Mouse (Mus musculus): ENCODE measurements around the gene Spata13. TPM values are rescaled to one million over a fixed set of nuclear protein-coding genes. Genes with fewer than 3 reads are reported as not detected.

Gene Spata13
- polyA plus RNA-seq, 1 experiment from 2014 or later, result 16.8 TPM

- Histone ChIP-seq H3K4me2 (no peak overlapping the region), H3K4me3 (ENCODE audit: low read depth, low read length) (no peak overlapping the region), H3K4me1 (ENCODE audit: control insufficient read depth, insufficient read depth, low read length) (no peaks in the 10 kb centered on the region), H3K9me3 (replicated peaks; ENCODE audit: control insufficient read depth, low read length) (no peaks in the 10 kb centered on the region), H3K27me3 (ENCODE audit: control insufficient read depth, insufficient read depth, low read length) (no peaks in the 10 kb centered on the region), H3K36me3 (ENCODE audit: control insufficient read depth, insufficient read depth, low read length) (no peaks in the 10 kb centered on the region), H3K27ac (ENCODE audit: low read depth, low read length) (no peak overlapping the region), H3K9ac (ENCODE audit: low read depth, low read length) (no peak overlapping the region)
- ATAC-seq (replicated peaks; ENCODE audit: insufficient number of reproducible peaks, low FRiP score, low TSS enrichment), result no peak
- WGBS (ENCODE audit: insufficient replicate concordance), result 75% methylated on average over 5 of the region's 5 CpGs
These were observed 81.9 kb downstream of the Spata13 start for GRCm38 (mm10) chr14:60715686-60716085.

- Histone ChIP-seq H3K4me3 (ENCODE audit: low read depth, low read length) (no peak overlapping the region), H3K27me3 (ENCODE audit: control insufficient read depth, insufficient read depth, low read length) (no peaks in the 10 kb centered on the region), H3K9me3 (replicated peaks; ENCODE audit: control insufficient read depth, low read length) (no peaks in the 10 kb centered on the region), H3K9ac (ENCODE audit: low read depth, low read length) (no peak overlapping the region), H3K4me1 (ENCODE audit: control insufficient read depth, insufficient read depth, low read length) (peaks cover 5% of the 10 kb centered on the region; the same call in 1 of the 2 replicates), H3K4me2 (no peak overlapping the region), H3K27ac (ENCODE audit: low read depth, low read length) (no peak overlapping the region), H3K36me3 (ENCODE audit: control insufficient read depth, insufficient read depth, low read length) (no peaks in the 10 kb centered on the region)
- 58% methylated on average over 8 of the region's 8 CpGs for WGBS (ENCODE audit: insufficient replicate concordance)
- ATAC-seq (replicated peaks; ENCODE audit: insufficient number of reproducible peaks, low FRiP score, low TSS enrichment), result no peak
These were observed 87.5 kb downstream of the Spata13 start for GRCm38 (mm10) chr14:60721304-60721703.

GRCm38 (mm10) chr14:60721938-60722337, 88.1 kb downstream of the Spata13 start:
- WGBS (ENCODE audit: insufficient replicate concordance), result 68% methylated on average over 3 of the region's 3 CpGs
- no peaks in the 10 kb centered on the region for H3K9me3 ChIP-seq (replicated peaks; ENCODE audit: control insufficient read depth, low read length)
- H3K4me1 ChIP-seq (ENCODE audit: control insufficient read depth, insufficient read depth, low read length), result peaks cover 11% of the 10 kb centered on the region; the same call in 1 of the 2 replicates
- no peaks in the 10 kb centered on the region for H3K27me3 ChIP-seq (ENCODE audit: control insufficient read depth, insufficient read depth, low read length)
- H3K36me3 ChIP-seq (ENCODE audit: control insufficient read depth, insufficient read depth, low read length), result no peaks in the 10 kb centered on the region
- H3K4me3 ChIP-seq (ENCODE audit: low read depth, low read length), result no peak overlapping the region
- H3K9ac ChIP-seq (ENCODE audit: low read depth, low read length), result no peak overlapping the region
- ATAC-seq (replicated peaks; ENCODE audit: insufficient number of reproducible peaks, low FRiP score, low TSS enrichment), result no peak
- no peak overlapping the region for H3K27ac ChIP-seq (ENCODE audit: low read depth, low read length)
- H3K4me2 ChIP-seq, result no peak overlapping the region

- no peaks in the 10 kb centered on the region for H3K27me3 ChIP-seq (ENCODE audit: control insufficient read depth, insufficient read depth, low read length)
- H3K4me1 ChIP-seq (ENCODE audit: control insufficient read depth, insufficient read depth, low read length), result peaks cover 25% of the 10 kb centered on the region
- H3K4me3 ChIP-seq (ENCODE audit: low read depth, low read length), result no peak overlapping the region
- no peak overlapping the region for H3K9ac ChIP-seq (ENCODE audit: low read depth, low read length)
- no peak overlapping the region for H3K4me2 ChIP-seq
- 45% methylated on average over 6 of the region's 6 CpGs for WGBS (ENCODE audit: insufficient replicate concordance)
- H3K9me3 ChIP-seq (replicated peaks; ENCODE audit: control insufficient read depth, low read length), result no peaks in the 10 kb centered on the region
- H3K36me3 ChIP-seq (ENCODE audit: control insufficient read depth, insufficient read depth, low read length), result no peaks in the 10 kb centered on the region
- no peak overlapping the region for H3K27ac ChIP-seq (ENCODE audit: low read depth, low read length)
- ATAC-seq (replicated peaks; ENCODE audit: insufficient number of reproducible peaks, low FRiP score, low TSS enrichment), result peak; percentile 57; the same call in 1 of the 2 replicates
These were observed 92.3 kb downstream of the Spata13 start for GRCm38 (mm10) chr14:60726091-60726490.

- H3K36me3 ChIP-seq (ENCODE audit: control insufficient read depth, insufficient read depth, low read length), result no peaks in the 10 kb centered on the region
- no peaks in the 10 kb centered on the region for H3K27me3 ChIP-seq (ENCODE audit: control insufficient read depth, insufficient read depth, low read length)
- no peaks in the 10 kb centered on the region for H3K9me3 ChIP-seq (replicated peaks; ENCODE audit: control insufficient read depth, low read length)
- peak overlapping the region; percentile 7; the same call in 1 of the 2 replicates for H3K9ac ChIP-seq (ENCODE audit: low read depth, low read length)
- no peak overlapping the region for H3K4me3 ChIP-seq (ENCODE audit: low read depth, low read length)
- 44% methylated on average over 4 of the region's 4 CpGs for WGBS (ENCODE audit: insufficient replicate concordance)
- H3K4me1 ChIP-seq (ENCODE audit: control insufficient read depth, insufficient read depth, low read length), result peaks cover 28% of the 10 kb centered on the region
- peak overlapping the region; percentile 46 for H3K27ac ChIP-seq (ENCODE audit: low read depth, low read length)
- no peak overlapping the region for H3K4me2 ChIP-seq
- 0 out of 2 replicates have a peak, but pooled peaks have one; percentile 18 for ATAC-seq (replicated peaks; ENCODE audit: insufficient number of reproducible peaks, low FRiP score, low TSS enrichment)
These were observed 93.3 kb downstream of the Spata13 start for GRCm38 (mm10) chr14:60727130-60727529.

GRCm38 (mm10) chr14:60732081-60732480, 98.3 kb downstream of the Spata13 start:
- 54% methylated on average over 6 of the region's 6 CpGs for WGBS (ENCODE audit: insufficient replicate concordance)
- Histone ChIP-seq H3K9me3 (replicated peaks; ENCODE audit: control insufficient read depth, low read length) (no peaks in the 10 kb centered on the region), H3K36me3 (ENCODE audit: control insufficient read depth, insufficient read depth, low read length) (no peaks in the 10 kb centered on the region), H3K4me2 (no peak overlapping the region), H3K27ac (ENCODE audit: low read depth, low read length) (no peak overlapping the region), H3K4me3 (ENCODE audit: low read depth, low read length) (no peak overlapping the region), H3K9ac (ENCODE audit: low read depth, low read length) (no peak overlapping the region), H3K4me1 (ENCODE audit: control insufficient read depth, insufficient read depth, low read length) (peaks cover 57% of the 10 kb centered on the region), H3K27me3 (ENCODE audit: control insufficient read depth, insufficient read depth, low read length) (no peaks in the 10 kb centered on the region)
- ATAC-seq (replicated peaks; ENCODE audit: insufficient number of reproducible peaks, low FRiP score, low TSS enrichment), result no peak

DNA sequence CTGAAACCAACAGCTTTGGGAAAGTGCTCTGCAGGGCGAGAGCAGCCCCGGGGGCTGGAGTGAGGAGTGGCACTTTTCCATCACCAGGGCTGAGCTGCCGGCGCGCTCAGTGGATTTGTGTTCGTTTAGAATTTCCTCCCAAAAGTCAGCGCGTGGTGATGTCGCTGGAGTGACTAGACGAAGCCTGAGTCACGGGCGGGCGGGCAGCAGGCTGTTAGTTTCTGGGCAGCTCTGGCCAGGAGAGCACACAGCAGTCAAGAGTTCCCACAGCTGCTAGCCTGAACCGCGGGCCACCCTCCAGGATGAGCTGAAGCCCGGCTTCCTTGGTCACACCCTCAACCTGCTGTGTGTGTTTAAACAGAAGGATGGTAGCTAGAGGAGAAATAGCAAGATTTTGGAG, 99.0 kb downstream of the Spata13 start:
- Histone ChIP-seq H3K4me1 (ENCODE audit: control insufficient read depth, insufficient read depth, low read length) (peaks cover 54% of the 10 kb centered on the region), H3K27ac (ENCODE audit: low read depth, low read length) (peak overlapping the region; percentile 96), H3K4me2 (peak overlapping the region; percentile 66), H3K4me3 (ENCODE audit: low read depth, low read length) (peak overlapping the region; percentile 50), H3K27me3 (ENCODE audit: control insufficient read depth, insufficient read depth, low read length) (no peaks in the 10 kb centered on the region), H3K36me3 (ENCODE audit: control insufficient read depth, insufficient read depth, low read length) (no peaks in the 10 kb centered on the region), H3K9me3 (replicated peaks; ENCODE audit: control insufficient read depth, low read length) (no peaks in the 10 kb centered on the region), H3K9ac (ENCODE audit: low read depth, low read length) (peak overlapping the region; percentile 81)
- 3% methylated on average over 16 of the region's 16 CpGs for WGBS (ENCODE audit: insufficient replicate concordance)
- ATAC-seq (replicated peaks; ENCODE audit: insufficient number of reproducible peaks, low FRiP score, low TSS enrichment), result no peak

- peak overlapping the region; percentile 81 for H3K9ac ChIP-seq (ENCODE audit: low read depth, low read length)
- no peaks in the 10 kb centered on the region for H3K27me3 ChIP-seq (ENCODE audit: control insufficient read depth, insufficient read depth, low read length)
- peak overlapping the region; percentile 50 for H3K4me3 ChIP-seq (ENCODE audit: low read depth, low read length)
- H3K36me3 ChIP-seq (ENCODE audit: control insufficient read depth, insufficient read depth, low read length), result no peaks in the 10 kb centered on the region
- peaks cover 56% of the 10 kb centered on the region for H3K4me1 ChIP-seq (ENCODE audit: control insufficient read depth, insufficient read depth, low read length)
- no peaks in the 10 kb centered on the region for H3K9me3 ChIP-seq (replicated peaks; ENCODE audit: control insufficient read depth, low read length)
- WGBS (ENCODE audit: insufficient replicate concordance), result 8% methylated on average over 4 of the region's 4 CpGs
- peak overlapping the region; percentile 66 for H3K4me2 ChIP-seq
- peak overlapping the region; percentile 96 for H3K27ac ChIP-seq (ENCODE audit: low read depth, low read length)
- 0 out of 2 replicates have a peak, but pooled peaks have one; percentile 29 for ATAC-seq (replicated peaks; ENCODE audit: insufficient number of reproducible peaks, low FRiP score, low TSS enrichment)
These were observed 99.9 kb downstream of the Spata13 start for GRCm38 (mm10) chr14:60733706-60734105.

- ATAC-seq (replicated peaks; ENCODE audit: insufficient number of reproducible peaks, low FRiP score, low TSS enrichment), result no peak
- peak overlapping the region; percentile 50 for H3K4me3 ChIP-seq (ENCODE audit: low read depth, low read length)
These were observed 101.4 kb downstream of the Spata13 start for GRCm38 (mm10) chr14:60735206-60735605.

More at GRCm38 (mm10) chr14:60735206-60735605, 101.4 kb downstream of the Spata13 start:
- H3K4me1 ChIP-seq (ENCODE audit: control insufficient read depth, insufficient read depth, low read length), result peaks cover 64% of the 10 kb centered on the region
- H3K36me3 ChIP-seq (ENCODE audit: control insufficient read depth, insufficient read depth, low read length), result no peaks in the 10 kb centered on the region
- no peaks in the 10 kb centered on the region for H3K9me3 ChIP-seq (replicated peaks; ENCODE audit: control insufficient read depth, low read length)
- no peaks in the 10 kb centered on the region for H3K27me3 ChIP-seq (ENCODE audit: control insufficient read depth, insufficient read depth, low read length)
- H3K9ac ChIP-seq (ENCODE audit: low read depth, low read length), result peak overlapping the region; percentile 60; the same call in 1 of the 2 replicates
- peak overlapping the region; percentile 66 for H3K4me2 ChIP-seq
- 35% methylated on average over 5 of the region's 5 CpGs for WGBS (ENCODE audit: insufficient replicate concordance)
- H3K27ac ChIP-seq (ENCODE audit: low read depth, low read length), result peak overlapping the region; percentile 96
